Mouse (Mus musculus) Muller cell, postnatal 12 days (primary cell): ENCODE measurements around the gene Evl.

Experiments
- DNase-seq: peaks from one replicate; pipeline ENCODE4 v3.0.0-alpha.2; 2015; ENCODE audit errors: inconsistent ontology term

Gene Evl

GRCm38 (mm10) chr12:108651053-108651660, 96.6 kb downstream of the Evl start:
- peak; percentile 30 for DNase-seq

DNA sequence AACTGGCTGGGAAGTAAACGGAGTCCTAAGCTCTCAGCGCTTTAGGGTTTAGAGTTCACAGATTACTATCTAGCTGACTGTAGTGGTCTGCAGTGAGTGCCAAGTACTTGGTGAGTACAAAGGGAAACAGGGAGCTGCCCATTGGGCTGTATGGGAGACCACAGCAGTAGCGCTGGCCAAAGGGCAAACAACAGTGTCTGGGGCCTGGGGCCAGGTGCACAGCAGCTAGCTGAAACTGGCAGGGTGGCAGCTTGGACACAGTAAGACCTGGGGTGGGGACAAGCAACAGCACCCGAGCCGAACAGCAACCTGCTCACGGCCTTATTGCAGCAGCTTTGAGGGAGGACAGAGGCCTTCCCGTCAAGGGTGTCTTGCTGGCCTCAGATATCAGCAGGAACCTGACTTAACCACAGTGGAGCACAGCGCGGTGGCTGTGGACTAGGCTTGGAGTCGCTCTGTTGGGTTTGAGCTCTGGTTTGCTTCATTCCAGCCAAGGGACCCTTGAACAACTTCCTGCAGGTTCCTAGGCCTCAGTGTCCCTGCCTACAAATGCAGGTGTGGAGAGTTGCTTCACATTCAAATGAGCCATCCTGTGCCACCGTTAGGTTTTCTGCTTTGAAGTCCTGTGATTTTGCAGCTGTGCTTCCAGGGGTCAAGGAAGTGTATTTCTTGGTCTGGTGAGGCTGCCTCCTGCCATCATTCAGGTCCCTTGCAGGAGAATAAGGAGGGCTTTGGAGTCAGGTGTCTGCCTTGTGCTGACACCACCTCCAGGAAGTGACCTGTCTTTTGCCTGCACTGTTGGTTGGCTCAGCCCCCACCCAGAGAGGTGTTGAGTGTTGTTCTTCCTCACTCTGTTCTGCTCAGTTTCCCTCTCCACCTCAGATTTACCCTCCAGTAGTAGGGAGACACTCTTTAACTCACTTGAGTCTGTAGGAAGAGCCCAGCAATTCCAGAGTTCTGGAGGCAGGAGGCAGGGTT, 99.1 kb downstream of the Evl start:
- DNase-seq: no peak

- no peak for DNase-seq
Observed at GRCm38 (mm10) chr12:108657350-108657749, 102.8 kb downstream of the Evl start.

DNA sequence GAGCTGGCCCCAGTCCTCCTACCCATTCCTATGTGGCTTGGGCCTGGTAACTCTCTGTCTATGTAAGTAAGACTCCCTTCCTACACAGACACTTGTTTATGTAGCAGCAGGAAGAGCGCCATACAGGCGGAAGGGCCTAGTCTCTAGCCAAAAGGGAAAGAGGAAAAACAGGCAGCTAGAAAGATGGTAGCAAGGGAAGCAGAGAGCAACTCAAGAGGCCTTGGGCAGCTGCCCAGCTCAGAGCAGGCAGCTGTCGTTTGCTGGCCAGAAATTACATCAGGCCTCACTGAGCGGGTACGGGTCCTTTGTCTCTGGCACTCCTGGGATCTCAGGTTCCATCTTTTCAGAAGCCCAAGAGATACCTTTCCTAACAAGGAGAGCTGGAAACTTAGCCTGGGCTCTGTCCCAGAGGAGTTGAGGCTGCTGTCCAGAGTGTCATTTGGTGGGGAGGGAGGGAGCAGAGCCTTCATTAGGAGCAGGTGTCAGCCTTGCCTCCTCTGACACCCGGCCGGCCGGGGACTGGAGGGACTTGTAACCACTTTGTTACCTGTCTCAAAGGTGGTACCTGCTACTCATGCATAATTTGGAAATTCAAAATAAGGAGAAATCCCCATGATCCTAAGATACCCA, 114.2 kb downstream of the Evl start:
- DNase-seq: peak; percentile 46

DNA sequence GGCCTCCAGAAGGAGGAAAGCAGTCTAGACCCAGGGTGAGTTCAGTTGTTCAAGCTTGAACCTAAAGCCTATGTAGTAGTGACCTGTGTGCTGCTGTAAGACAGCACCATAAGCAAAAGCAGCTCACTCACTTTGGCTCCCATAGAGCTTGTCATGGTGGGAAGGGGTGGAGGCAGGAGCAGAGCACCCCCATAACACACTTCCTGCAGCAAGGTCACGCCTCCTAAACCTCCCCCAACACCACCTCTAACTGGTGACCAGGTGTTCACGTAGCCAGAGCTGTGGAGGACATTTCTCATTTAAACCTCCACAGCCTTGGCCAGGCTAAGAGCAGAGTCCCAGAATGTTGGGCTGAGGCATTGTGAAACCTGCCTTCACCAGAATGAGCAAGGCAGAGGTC, 117.0 kb downstream of the Evl start:
- no peak for DNase-seq

GRCm38 (mm10) chr12:108672908-108673307, 118.4 kb downstream of the Evl start:
- no peak for DNase-seq

GRCm38 (mm10) chr12:108673546-108673945, 119.0 kb downstream of the Evl start:
- DNase-seq: no peak

- DNase-seq: no peak
Observed at GRCm38 (mm10) chr12:108674502-108674901, 120.0 kb downstream of the Evl start.

- no peak for DNase-seq
Observed at GRCm38 (mm10) chr12:108674916-108675315, 120.4 kb downstream of the Evl start.

GRCm38 (mm10) chr12:108675614-108676401, 121.3 kb downstream of the Evl start:
- peak; percentile 12 for DNase-seq

DNA sequence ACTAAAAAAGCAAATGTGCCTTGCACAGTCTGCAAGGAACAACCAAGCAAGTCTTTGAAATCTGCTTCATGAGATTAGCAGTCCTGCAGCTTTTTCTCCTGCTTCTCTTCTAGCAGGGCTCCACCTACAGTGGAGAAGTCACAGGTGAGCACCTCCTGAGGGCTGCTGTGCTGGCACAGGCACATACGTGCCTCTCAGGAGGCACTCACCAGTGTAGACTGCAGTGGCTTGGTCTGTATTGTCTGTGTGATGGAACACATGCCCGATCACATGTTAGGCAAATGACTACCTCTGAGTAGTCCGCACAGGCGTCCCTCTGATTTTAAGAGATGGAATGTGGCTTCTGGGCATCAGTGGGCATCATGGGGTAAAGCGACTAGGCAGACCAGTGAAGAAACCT, 122.6 kb downstream of the Evl start:
- no peak for DNase-seq

- DNase-seq: no peak
Observed at GRCm38 (mm10) chr12:108678366-108678765, 123.8 kb downstream of the Evl start.

DNA sequence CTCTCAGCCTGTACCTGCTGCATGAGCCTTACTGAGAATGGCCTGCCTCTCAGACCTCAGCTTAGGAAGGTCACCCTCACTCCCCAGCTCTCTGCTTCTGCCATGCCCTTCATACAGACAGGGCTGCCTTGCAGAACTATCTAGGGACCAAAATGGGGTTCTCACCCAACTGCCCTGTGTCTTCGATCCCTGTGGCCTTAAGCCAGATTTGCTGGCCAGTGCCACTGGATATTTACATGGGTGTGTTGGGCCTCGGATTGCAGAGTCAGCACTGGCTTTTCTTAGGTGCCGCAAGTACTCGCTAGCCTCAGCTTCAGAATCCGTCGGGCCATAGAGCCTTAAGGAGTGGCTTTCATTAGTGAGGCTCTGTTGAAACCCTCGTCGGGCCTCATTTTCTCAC, 126.3 kb downstream of the Evl start:
- no peak for DNase-seq

DNA sequence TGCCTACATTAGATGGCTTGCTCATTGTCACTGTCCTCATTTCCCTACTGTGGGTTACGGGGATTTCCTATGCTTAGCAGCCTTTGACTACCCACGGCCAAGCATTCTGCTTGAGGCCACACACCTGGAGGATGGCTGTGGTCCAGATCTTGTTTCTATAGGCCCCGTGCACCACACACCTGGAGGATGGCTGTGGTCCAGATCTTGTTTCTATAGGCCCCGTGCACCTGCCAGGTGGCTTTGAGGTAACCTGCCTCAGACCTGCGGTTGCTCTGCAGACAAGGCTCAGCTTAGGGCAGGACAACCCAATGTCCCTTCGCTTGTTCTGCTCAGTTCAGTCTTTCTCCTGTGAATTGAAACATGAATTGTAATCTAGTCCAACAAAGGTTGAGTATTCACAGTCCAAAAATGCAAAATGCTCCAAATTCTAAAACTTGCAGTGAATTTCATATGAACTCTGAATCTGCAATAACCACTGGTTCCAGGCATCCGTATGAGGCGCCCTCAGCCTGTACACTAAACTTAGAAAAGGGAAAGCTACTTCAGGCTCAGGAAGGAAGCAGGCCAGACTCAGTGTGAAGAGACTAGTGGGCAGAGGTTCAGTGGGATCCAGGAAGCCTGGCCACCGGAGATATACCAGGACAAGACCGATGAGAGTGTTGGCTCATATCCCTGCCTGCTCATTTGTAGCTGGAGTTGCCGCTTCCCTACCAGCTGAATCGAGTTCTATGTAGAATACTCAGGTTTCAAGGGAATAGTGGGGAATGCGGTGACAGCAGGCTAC, 127.9 kb downstream of the Evl start:
- DNase-seq: no peak

- no peak for DNase-seq
Observed at GRCm38 (mm10) chr12:108686463-108686862, 131.9 kb downstream of the Evl start.

- DNase-seq: no peak
Observed at GRCm38 (mm10) chr12:108686926-108687325, 132.4 kb downstream of the Evl start.

GRCm38 (mm10) chr12:108689167-108689566, 134.6 kb downstream of the Evl start:
- no peak for DNase-seq

GRCm38 (mm10) chr12:108690529-108690928, 136.0 kb downstream of the Evl start:
- no peak for DNase-seq

DNA sequence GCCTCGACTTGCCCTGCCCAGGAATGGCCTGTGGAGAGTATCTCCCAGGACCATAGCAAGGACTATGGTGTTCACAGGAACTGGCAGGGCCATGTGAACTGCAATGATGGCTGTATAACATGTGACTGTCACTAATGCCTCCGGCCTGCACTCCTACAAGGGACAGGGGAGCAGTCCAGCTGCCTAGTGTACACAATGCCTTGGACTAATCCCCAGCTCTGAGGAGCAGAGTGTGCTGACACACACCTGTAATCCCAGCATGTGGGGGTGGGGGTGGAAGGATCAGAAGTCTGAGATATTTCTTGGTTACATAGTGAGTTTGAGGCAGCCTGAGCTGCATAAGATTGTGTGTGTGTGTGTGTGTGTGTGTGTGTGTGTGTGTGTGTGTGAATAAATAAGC, 139.1 kb downstream of the Evl start:
- no peak for DNase-seq

DNA sequence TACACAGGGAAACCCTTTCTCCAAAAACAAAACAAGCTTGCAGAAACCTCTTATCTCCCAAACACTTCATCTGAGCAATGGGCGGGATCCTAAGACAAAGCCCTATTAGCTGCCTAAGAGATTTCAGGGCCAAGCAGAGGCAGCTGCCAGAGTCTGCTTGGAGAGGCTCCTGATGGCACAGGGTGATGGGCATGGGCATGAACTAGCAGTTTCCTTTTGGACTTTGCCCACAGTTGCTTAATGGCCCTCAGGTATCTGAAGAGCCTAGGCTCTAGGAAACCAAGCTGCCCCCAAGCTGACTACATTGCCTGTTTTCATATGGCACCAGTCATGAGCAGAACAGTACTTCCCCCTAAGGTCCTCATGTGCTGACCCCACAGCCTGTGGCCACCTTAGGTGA, 139.7 kb downstream of the Evl start:
- DNase-seq: no peak
